Mouse (Mus musculus): ENCODE measurements around the gene Usp12. TPM values are rescaled to one million over a fixed set of nuclear protein-coding genes. Genes with fewer than 3 reads are reported as not detected.

Usp12 gene
- polyA plus RNA-seq, 1 experiment from 2014 or later: 14.7 TPM

GRCm38 (mm10) chr5:146792140-146792791, 2.5 kb downstream of the Usp12 start:
- no peak for DNase-seq (ENCODE audit: low spot score)
- Histone ChIP-seq H3K36me3 (replicated peaks) (0 out of 2 replicates have a peak, but pooled peaks cover under 1% of the 10 kb centered on the region), H3K27ac (replicated peaks) (no peak overlapping the region), H3K27me3 (replicated peaks; ENCODE audit: low read depth, poor library complexity, severe bottlenecking) (no peaks in the 10 kb centered on the region), H3K4me3 (peak overlapping the region; percentile 97; the same call in 1 of the 2 replicates), H3K9me3 (no peaks in the 10 kb centered on the region), H3K4me1 (peaks cover 43% of the 10 kb centered on the region)
- WGBS: 77% methylated on average over 7 of the region's 7 CpGs

- Histone ChIP-seq H3K36me3 (replicated peaks) (0 out of 2 replicates have a peak, but pooled peaks cover 2% of the 10 kb centered on the region), H3K27ac (replicated peaks) (no peak overlapping the region), H3K4me1 (peaks cover 43% of the 10 kb centered on the region), H3K27me3 (replicated peaks; ENCODE audit: low read depth, poor library complexity, severe bottlenecking) (no peaks in the 10 kb centered on the region), H3K4me3 (no peak overlapping the region), H3K9me3 (no peaks in the 10 kb centered on the region)
- WGBS: 84% methylated on average over 8 of the region's 8 CpGs
- no peak for DNase-seq (ENCODE audit: low spot score)
These were observed 3.9 kb downstream of the Usp12 start for GRCm38 (mm10) chr5:146790944-146791343.

GRCm38 (mm10) chr5:146789413-146789812, 5.4 kb downstream of the Usp12 start:
- H3K9me3 ChIP-seq: no peaks in the 10 kb centered on the region
- no peak overlapping the region for H3K27ac ChIP-seq (replicated peaks)
- H3K36me3 ChIP-seq (replicated peaks): 0 out of 2 replicates have a peak, but pooled peaks cover 2% of the 10 kb centered on the region
- 88% methylated on average over 9 of the region's 9 CpGs for WGBS
- H3K4me1 ChIP-seq: peaks cover 43% of the 10 kb centered on the region
- no peak for DNase-seq (ENCODE audit: low spot score)
- no peaks in the 10 kb centered on the region for H3K27me3 ChIP-seq (replicated peaks; ENCODE audit: low read depth, poor library complexity, severe bottlenecking)
- no peak overlapping the region for H3K4me3 ChIP-seq

- Histone ChIP-seq H3K27me3 (replicated peaks; ENCODE audit: low read depth, poor library complexity, severe bottlenecking) (no peaks in the 10 kb centered on the region), H3K36me3 (replicated peaks) (peaks cover 14% of the 10 kb centered on the region), H3K9me3 (no peaks in the 10 kb centered on the region), H3K4me3 (no peak overlapping the region), H3K4me1 (peaks cover 18% of the 10 kb centered on the region), H3K27ac (replicated peaks) (no peak overlapping the region)
- no peak for DNase-seq (ENCODE audit: low spot score)
- 86% methylated on average over 8 of the region's 8 CpGs for WGBS
These were observed 8.7 kb downstream of the Usp12 start for GRCm38 (mm10) chr5:146786123-146786522.

- Histone ChIP-seq H3K27me3 (replicated peaks; ENCODE audit: low read depth, poor library complexity, severe bottlenecking) (no peaks in the 10 kb centered on the region), H3K36me3 (replicated peaks) (peaks cover 14% of the 10 kb centered on the region), H3K4me3 (no peak overlapping the region), H3K9me3 (no peaks in the 10 kb centered on the region), H3K4me1 (peaks cover 11% of the 10 kb centered on the region), H3K27ac (replicated peaks) (no peak overlapping the region)
- 94% methylated on average over 10 of the region's 10 CpGs for WGBS
- no peak for DNase-seq (ENCODE audit: low spot score)
These were observed 10.9 kb downstream of the Usp12 start for GRCm38 (mm10) chr5:146783891-146784290.

GRCm38 (mm10) chr5:146783300-146783699, 11.5 kb downstream of the Usp12 start:
- peaks cover 14% of the 10 kb centered on the region for H3K36me3 ChIP-seq (replicated peaks)
- H3K4me1 ChIP-seq: peaks cover 8% of the 10 kb centered on the region; the same call in 1 of the 2 replicates
- H3K9me3 ChIP-seq: no peaks in the 10 kb centered on the region
- H3K4me3 ChIP-seq: no peak overlapping the region
- no peak overlapping the region for H3K27ac ChIP-seq (replicated peaks)
- no peak for DNase-seq (ENCODE audit: low spot score)
- WGBS: 93% methylated on average over 10 of the region's 10 CpGs
- no peaks in the 10 kb centered on the region for H3K27me3 ChIP-seq (replicated peaks; ENCODE audit: low read depth, poor library complexity, severe bottlenecking)

GRCm38 (mm10) chr5:146781663-146782062, 13.1 kb downstream of the Usp12 start:
- H3K27ac ChIP-seq (replicated peaks): no peak overlapping the region
- H3K27me3 ChIP-seq (replicated peaks; ENCODE audit: low read depth, poor library complexity, severe bottlenecking): no peaks in the 10 kb centered on the region
- no peaks in the 10 kb centered on the region for H3K9me3 ChIP-seq
- peaks cover 16% of the 10 kb centered on the region for H3K36me3 ChIP-seq (replicated peaks)
- peaks cover 8% of the 10 kb centered on the region; the same call in 1 of the 2 replicates for H3K4me1 ChIP-seq
- no peak overlapping the region for H3K4me3 ChIP-seq
- 87% methylated on average over 9 of the region's 9 CpGs for WGBS
- no peak for DNase-seq (ENCODE audit: low spot score)

- Histone ChIP-seq H3K36me3 (replicated peaks) (peaks cover 28% of the 10 kb centered on the region), H3K4me1 (peaks cover 8% of the 10 kb centered on the region; the same call in 1 of the 2 replicates), H3K9me3 (no peaks in the 10 kb centered on the region), H3K4me3 (no peak overlapping the region), H3K27ac (replicated peaks) (no peak overlapping the region), H3K27me3 (replicated peaks; ENCODE audit: low read depth, poor library complexity, severe bottlenecking) (no peaks in the 10 kb centered on the region)
- 95% methylated on average over 5 of the region's 5 CpGs for WGBS
- no peak for DNase-seq (ENCODE audit: low spot score)
These were observed 14.9 kb downstream of the Usp12 start for GRCm38 (mm10) chr5:146779931-146780330.

GRCm38 (mm10) chr5:146776988-146777639, 17.7 kb downstream of the Usp12 start:
- peaks cover 27% of the 10 kb centered on the region for H3K36me3 ChIP-seq (replicated peaks)
- H3K27ac ChIP-seq (replicated peaks): no peak overlapping the region
- H3K27me3 ChIP-seq (replicated peaks; ENCODE audit: low read depth, poor library complexity, severe bottlenecking): no peaks in the 10 kb centered on the region
- no peak for DNase-seq (ENCODE audit: low spot score)
- no peaks in the 10 kb centered on the region for H3K9me3 ChIP-seq
- peaks cover under 1% of the 10 kb centered on the region for H3K4me1 ChIP-seq
- WGBS: 92% methylated on average over 13 of the region's 13 CpGs
- no peak overlapping the region for H3K4me3 ChIP-seq

- H3K27me3 ChIP-seq (replicated peaks; ENCODE audit: low read depth, poor library complexity, severe bottlenecking): no peaks in the 10 kb centered on the region
- peaks cover 38% of the 10 kb centered on the region for H3K36me3 ChIP-seq (replicated peaks)
- H3K4me1 ChIP-seq: peaks cover 12% of the 10 kb centered on the region
- WGBS: 64% methylated on average over 11 of the region's 11 CpGs
- no peaks in the 10 kb centered on the region for H3K9me3 ChIP-seq
- DNase-seq (ENCODE audit: low spot score): peak; percentile 25
- no peak overlapping the region for H3K27ac ChIP-seq (replicated peaks)
- no peak overlapping the region for H3K4me3 ChIP-seq
These were observed 22.8 kb downstream of the Usp12 start for GRCm38 (mm10) chr5:146771982-146772381.

- 81% methylated on average over 15 of the region's 15 CpGs for WGBS
- no peak for DNase-seq (ENCODE audit: low spot score)
These were observed 24.6 kb downstream of the Usp12 start for GRCm38 (mm10) chr5:146770002-146770848.

GRCm38 (mm10) chr5:146765791-146766190, 29.0 kb downstream of the Usp12 start:
- DNase-seq (ENCODE audit: low spot score): no peak
- no peaks in the 10 kb centered on the region for H3K27me3 ChIP-seq (replicated peaks; ENCODE audit: low read depth, poor library complexity, severe bottlenecking)
- H3K4me1 ChIP-seq: peaks cover 8% of the 10 kb centered on the region; the same call in 1 of the 2 replicates
- peaks cover 63% of the 10 kb centered on the region for H3K36me3 ChIP-seq (replicated peaks)
- no peak overlapping the region for H3K4me3 ChIP-seq
- WGBS: 93% methylated on average over 5 of the region's 5 CpGs
- H3K9me3 ChIP-seq: no peaks in the 10 kb centered on the region
- no peak overlapping the region for H3K27ac ChIP-seq (replicated peaks)

More at GRCm38 (mm10) chr5:146770002-146770848, 24.6 kb downstream of the Usp12 start:
- Histone ChIP-seq H3K27me3 (replicated peaks; ENCODE audit: low read depth, poor library complexity, severe bottlenecking) (no peaks in the 10 kb centered on the region), H3K4me3 (no peak overlapping the region), H3K27ac (replicated peaks) (no peak overlapping the region), H3K9me3 (no peaks in the 10 kb centered on the region), H3K36me3 (replicated peaks) (peaks cover 42% of the 10 kb centered on the region), H3K4me1 (peaks cover 12% of the 10 kb centered on the region)
